Mouse (Mus musculus): ENCODE results near the gene Slc13a1.

The Slc13a1 gene

GRCm38 (mm10) chr6:24076089-24076488 is 91.8 kb downstream of the Slc13a1 start:
- in situ Hi-C loops (cut with MboI, MseI): no loop called here

GRCm38 (mm10) chr6:24072804-24073203 is 95.1 kb downstream of the Slc13a1 start:
- in situ Hi-C loops (cut with MboI, MseI): no loop called here

GRCm38 (mm10) chr6:24059754-24060153 is 108.1 kb downstream of the Slc13a1 start:
- in situ Hi-C loops (cut with MboI, MseI): no loop called here

GRCm38 (mm10) chr6:24055086-24055485 is 112.8 kb downstream of the Slc13a1 start:
- in situ Hi-C loops (cut with MboI, MseI): no loop called here

- in situ Hi-C loops (cut with MboI, MseI): no loop called here
These were observed 113.7 kb downstream of the Slc13a1 start for GRCm38 (mm10) chr6:24054086-24054710.

- in situ Hi-C loops (cut with MboI, MseI): no loop called here
These were observed 120.7 kb downstream of the Slc13a1 start for GRCm38 (mm10) chr6:24047014-24047770.

GRCm38 (mm10) chr6:24043496-24043895 is 124.4 kb downstream of the Slc13a1 start:
- in situ Hi-C loops (cut with MboI, MseI): no loop called here
